Mouse (Mus musculus) erythroblast, embryonic 14.5 days (primary cell): ENCODE data around the gene Fem1a.

ENCODE experiments used
- GATA1 ChIP-seq: IDR thresholded peaks from 2 replicates; pipeline ENCODE4 v1.6.1; 2012; ENCODE audit warnings: low read length, inconsistent platforms, mixed read lengths
- TAL1 ChIP-seq: IDR thresholded peaks from 3 replicates; pipeline ENCODE4 v1.6.1; 2012; ENCODE audit warnings: low read length, inconsistent platforms, mixed read lengths

DNA sequence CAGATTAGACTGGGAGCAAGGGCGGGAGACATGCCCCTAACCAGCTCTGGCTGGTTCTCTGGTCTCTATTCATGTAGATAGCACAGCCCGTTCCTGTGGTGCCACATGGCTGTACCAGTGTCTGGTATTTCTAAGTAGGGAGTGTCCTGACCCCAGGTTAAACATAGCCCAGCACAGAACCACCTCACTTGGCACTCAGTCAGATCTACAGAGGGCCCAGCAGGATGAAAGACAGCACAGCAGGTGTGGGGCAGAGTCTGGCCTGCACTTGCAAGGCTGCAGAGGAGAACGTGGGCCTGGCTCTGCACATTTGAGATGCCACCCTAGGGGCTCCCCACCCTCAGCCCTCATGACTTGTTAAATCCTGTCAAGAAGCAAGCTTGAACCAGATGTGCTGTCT is 4.6 kb downstream of the Fem1a start:
- TF ChIP-seq TAL1 = no peak
- TF ChIP-seq GATA1 = no peak
